Mouse (Mus musculus) liver, embryonic 14.5 days (tissue): Measurements from ENCODE around the gene Gtf2e1. TPM values are rescaled to one million over a fixed set of nuclear protein-coding genes. Genes with fewer than 3 reads are reported as not detected.

ENCODE experiments used
- ATAC-seq: fragments of 200-750 bp; cut with Nextera tagmentation; 2 replicates; pipeline ENCODE4 v1.8.0; 2017; ENCODE audit warnings: moderate number of reproducible peaks, mild to moderate bottlenecking, moderate library complexity; ENCODE audit not compliant: insufficient read depth
- DNase-seq, 3 experiments: peaks; one replicate each; pipeline ENCODE4 v3.0.0-alpha.2; 2012 to 2013; ENCODE audit warnings: low read depth in 3 of 3, low spot score in 3 of 3
- H3K27ac ChIP-seq: fragments of 300-500 bp; sonication (generic); 2 replicates; pipeline ENCODE4 v1.5.1; 2014; ENCODE audit warnings: moderate library complexity, mild to moderate bottlenecking, control low read depth, inconsistent platforms
- H3K27me3 ChIP-seq: fragments of 300-500 bp; sonication (generic); 2 replicates; pipeline ENCODE4 v1.6.1; 2014; ENCODE audit warnings: mild to moderate bottlenecking, low read length, moderate library complexity; ENCODE audit not compliant: control insufficient read depth, insufficient read depth
- H3K36me3 ChIP-seq: fragments of 300-500 bp; sonication (generic); replicated peaks from 2 replicates; pipeline ENCODE4 v1.6.1; 2014; ENCODE audit warnings: low read depth; ENCODE audit not compliant: control insufficient read depth, insufficient read depth
- H3K4me1 ChIP-seq, 2 experiments: fragments of 200-500 bp in 1 of 2; fragments of 300-500 bp in 1 of 2; sonication (generic) in 1 of 2; replicated peaks; 2 replicates each; pipeline ENCODE4 v1.6.1; 2012 to 2014; ENCODE audit warnings: antibody characterized with exemption in 1 of 2, inconsistent platforms in 1 of 2, low read length in 1 of 2; ENCODE audit not compliant: control insufficient read depth in 2 of 2, insufficient read depth in 2 of 2
- H3K4me2 ChIP-seq: fragments of 300-500 bp; sonication (generic); 2 replicates; pipeline ENCODE4 v1.6.1; 2014; ENCODE audit warnings: low read depth, mild to moderate bottlenecking, control low read depth, moderate library complexity
- H3K4me3 ChIP-seq, 2 experiments: fragments of 200-500 bp in 1 of 2; fragments of 300-500 bp in 1 of 2; sonication (generic) in 1 of 2; 2 replicates each; pipeline ENCODE4 v1.5.1; 2012 to 2014; ENCODE audit warnings: low read depth in 2 of 2, low read length in 2 of 2, mild to moderate bottlenecking in 2 of 2, control low read depth in 1 of 2, inconsistent platforms in 1 of 2, moderate library complexity in 1 of 2; ENCODE audit not compliant: insufficient read depth in 1 of 2
- H3K9ac ChIP-seq: fragments of 300-500 bp; sonication (generic); replicated peaks from 2 replicates; pipeline ENCODE4 v1.6.1; 2014; ENCODE audit warnings: mild to moderate bottlenecking, control low read depth, moderate library complexity
- H3K9me3 ChIP-seq: fragments of 300-500 bp; sonication (generic); 2 replicates; pipeline ENCODE4 v1.6.1; 2016; ENCODE audit warnings: low read length, mixed read lengths; ENCODE audit not compliant: control insufficient read depth
- CTCF ChIP-seq: IDR thresholded peaks from 2 replicates; pipeline ENCODE4 v1.5.1; 2016; ENCODE audit warnings: antibody characterized with exemption, low read depth, control low read depth
- EP300 ChIP-seq: IDR thresholded peaks from 2 replicates; pipeline ENCODE4 v1.6.1; 2016; ENCODE audit warnings: antibody characterized with exemption, low read depth
- WGBS: fragments of 180-500 bp; shearing (Covaris S2); extraction: QIAGEN DNeasy Blood & Tissue Kit; methylation state at CpG from one replicate; pipeline ENCODE4 v1.1.7; 2014; ENCODE audit not compliant: insufficient replicate concordance; 5-methylcytosine and 5-hydroxymethylcytosine counted together
- polyA plus RNA-seq, 2 experiments: library from polyadenylated mRNA; depleted of rRNA in 1 of 2; stranded (reverse) in 1 of 2; unstranded in 1 of 2; fragments of >200 nt; fragmentation: Nextera tagmentation in 1 of 2; extraction: Ambion mirVana in 1 of 2; gene quantifications; 2 replicates each; pipeline versions ENCODE4 v1.2.1 to v1.2.3; 2012 to 2014

Gtf2e1 gene
- polyA plus RNA-seq, 2 experiments = 6.6 to 8.6 TPM

DNA sequence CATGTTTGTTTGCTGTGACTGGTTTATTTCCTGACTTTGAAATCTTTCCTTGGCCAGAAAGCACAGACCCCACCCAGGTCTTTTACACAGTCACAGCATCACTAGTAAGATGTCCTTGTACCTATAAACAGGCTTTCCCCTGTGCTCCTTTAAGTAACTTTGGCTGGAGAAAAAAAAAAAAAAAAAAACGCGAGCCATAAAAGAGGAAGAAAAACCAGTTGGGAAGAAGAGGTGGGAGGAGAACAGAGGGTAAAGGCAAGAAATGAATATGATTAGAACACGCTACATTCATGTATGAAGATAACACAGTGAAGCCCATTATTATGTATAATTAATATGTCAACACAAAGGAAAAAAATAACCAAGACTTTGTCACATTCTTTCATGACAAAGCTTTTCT is 35.7 kb upstream of the Gtf2e1 start:
- no peaks in the 10 kb centered on the region for H3K36me3 ChIP-seq
- TF ChIP-seq CTCF = no peak
- no peak for TF ChIP-seq EP300
- H3K4me3 ChIP-seq = no peak overlapping the region
- no peak for ATAC-seq
- no peaks in the 10 kb centered on the region for H3K27me3 ChIP-seq
- no peak overlapping the region for H3K4me2 ChIP-seq
- no peak overlapping the region for H3K9ac ChIP-seq
- H3K4me1 ChIP-seq = peaks cover 0 to 7% of the 10 kb centered on the region in 2 experiments; a peak in 1 of 4 replicates
- H3K27ac ChIP-seq = no peak overlapping the region
- H3K9me3 ChIP-seq = no peaks in the 10 kb centered on the region
- 34% methylated on average over 3 of the region's 3 CpGs for WGBS
- no peak for DNase-seq

GRCm38 (mm10) chr16:37573061-37573460 is 33.5 kb upstream of the Gtf2e1 start:
- WGBS = 92% methylated on average over 5 of the region's 5 CpGs
- TF ChIP-seq EP300 = no peak
- TF ChIP-seq CTCF = peak; percentile 40
- no peak overlapping the region for H3K27ac ChIP-seq
- H3K9me3 ChIP-seq = no peaks in the 10 kb centered on the region
- H3K4me3 ChIP-seq = no peak overlapping the region
- H3K4me2 ChIP-seq = no peak overlapping the region
- no peaks in the 10 kb centered on the region; a peak in 1 of 4 replicates for H3K4me1 ChIP-seq
- no peak overlapping the region for H3K9ac ChIP-seq
- H3K27me3 ChIP-seq = no peaks in the 10 kb centered on the region
- no peaks in the 10 kb centered on the region for H3K36me3 ChIP-seq
- DNase-seq = no peak
- no peak for ATAC-seq

DNA sequence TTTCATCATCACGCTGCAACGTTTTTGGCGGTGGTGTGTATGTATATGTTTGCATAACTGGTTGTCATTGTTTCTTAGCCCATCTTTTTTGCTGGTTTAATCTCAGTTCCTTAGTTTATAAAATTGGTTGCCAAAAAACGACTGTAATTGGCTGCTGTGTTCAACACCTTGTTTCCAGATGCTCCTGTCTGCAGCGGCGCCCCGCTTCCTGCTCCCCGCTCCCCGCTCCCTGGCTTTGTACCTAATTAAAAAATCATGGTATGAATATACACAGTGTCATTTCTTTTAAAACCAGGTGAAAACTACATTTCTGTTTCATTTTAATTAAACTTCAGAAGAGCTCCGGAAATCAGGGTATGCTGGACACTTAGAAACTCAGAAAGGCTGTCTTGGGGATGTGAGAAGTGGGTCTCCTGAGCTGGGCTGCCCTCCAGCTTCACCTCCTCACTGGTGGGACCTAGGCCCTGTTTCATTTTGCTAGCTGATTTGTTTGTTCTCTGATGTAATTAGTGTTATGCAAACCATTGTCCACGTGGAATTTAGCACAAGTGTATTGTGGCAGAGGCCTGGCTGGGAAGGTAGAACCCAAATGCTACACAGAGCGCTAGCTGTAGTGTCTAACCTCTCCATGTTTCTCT is 32.6 kb upstream of the Gtf2e1 start:
- Histone ChIP-seq H3K4me2 (no peak overlapping the region), H3K9me3 (no peaks in the 10 kb centered on the region), H3K4me3 (no peak overlapping the region), H3K9ac (no peak overlapping the region), H3K27me3 (no peaks in the 10 kb centered on the region), H3K36me3 (no peaks in the 10 kb centered on the region), H3K27ac (no peak overlapping the region), H3K4me1 (peaks cover 0 to 1% of the 10 kb centered on the region in 2 experiments; a peak in 1 of 4 replicates)
- WGBS = 86% methylated on average over 12 of the region's 12 CpGs
- no peak for DNase-seq
- no peak for TF ChIP-seq EP300
- TF ChIP-seq CTCF = no peak
- no peak for ATAC-seq

DNA sequence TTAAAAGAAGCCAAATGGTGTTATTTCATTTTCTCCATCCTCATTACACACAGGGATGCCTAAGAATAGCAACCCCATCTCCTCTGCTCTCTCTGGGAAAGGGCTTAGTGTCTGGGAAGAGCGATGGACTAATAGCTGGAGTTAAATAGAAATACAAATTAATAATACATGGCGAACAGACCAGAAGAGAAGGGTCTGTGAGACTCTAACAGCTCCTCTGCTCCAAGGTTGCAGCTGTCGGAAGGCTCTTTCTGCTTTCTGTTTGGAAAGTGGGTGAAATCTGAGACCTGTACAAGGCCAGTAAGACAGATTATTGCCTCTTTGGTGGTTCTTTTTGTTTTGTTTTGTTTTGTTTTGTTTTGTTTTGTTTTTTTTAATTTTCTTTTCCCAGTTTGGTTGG is 32.0 kb upstream of the Gtf2e1 start:
- H3K27ac ChIP-seq = no peak overlapping the region
- no peak overlapping the region for H3K4me3 ChIP-seq
- no peak for TF ChIP-seq EP300
- TF ChIP-seq CTCF = no peak
- ATAC-seq (no peak), DNase-seq (no peak)
- H3K4me2 ChIP-seq = no peak overlapping the region
- peaks cover 0 to 3% of the 10 kb centered on the region in 2 experiments; a peak in 1 of 4 replicates for H3K4me1 ChIP-seq
- no peaks in the 10 kb centered on the region for H3K36me3 ChIP-seq
- H3K9me3 ChIP-seq = no peaks in the 10 kb centered on the region
- no peaks in the 10 kb centered on the region for H3K27me3 ChIP-seq
- H3K9ac ChIP-seq = no peak overlapping the region
- 72% methylated on average over 3 of the region's 3 CpGs for WGBS

DNA sequence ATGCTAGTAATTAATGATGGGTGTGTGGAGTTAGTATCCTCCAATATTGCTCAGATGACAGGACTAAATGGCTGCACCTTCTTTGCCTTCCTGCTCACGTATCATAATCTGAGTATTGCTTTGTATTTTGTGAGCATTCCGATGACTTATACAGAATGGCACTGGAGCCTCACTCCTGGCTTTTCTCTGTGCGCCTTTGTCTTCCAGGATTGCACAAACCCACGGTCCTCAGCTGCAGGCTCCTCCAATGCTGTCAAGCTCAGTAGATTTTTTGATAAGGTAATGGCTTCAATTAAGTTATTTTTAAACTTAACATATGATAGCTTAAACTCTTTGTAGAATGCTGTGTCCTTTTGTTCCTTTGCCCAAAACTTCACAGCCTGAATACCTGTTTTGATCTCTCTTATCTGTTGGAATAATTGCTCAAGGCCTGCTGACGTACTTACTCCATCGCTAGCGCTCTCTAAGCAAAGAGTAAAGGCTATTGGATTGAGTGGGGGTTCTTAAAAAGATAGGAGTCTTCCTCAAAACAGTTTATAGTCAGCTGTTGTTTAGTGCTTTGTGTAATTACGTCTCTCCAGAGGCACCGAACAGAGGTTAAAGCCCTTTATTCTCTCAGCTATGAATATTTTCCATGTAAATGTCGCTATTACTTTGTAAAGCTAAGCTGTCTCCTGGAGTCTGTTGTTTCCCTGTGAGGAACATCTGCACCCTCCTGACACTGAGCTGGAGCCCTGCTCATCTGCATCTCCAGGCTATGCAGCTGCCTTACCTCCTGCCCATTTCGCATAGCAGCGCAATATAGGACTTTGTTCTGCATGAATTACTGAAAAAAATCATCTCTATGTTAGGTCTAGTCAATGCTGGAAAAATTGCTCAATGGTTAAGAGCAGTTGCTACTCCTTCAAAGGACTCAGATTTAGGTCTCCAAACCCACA is 27.8 kb upstream of the Gtf2e1 start:
- H3K4me1 ChIP-seq = 0 out of 4 replicates have a peak, but pooled peaks cover 2 to 3% of the 10 kb centered on the region in 2 experiments
- no peak overlapping the region for H3K9ac ChIP-seq
- no peak for DNase-seq
- TF ChIP-seq EP300 (no peak), CTCF (no peak)
- no peak overlapping the region for H3K27ac ChIP-seq
- H3K4me3 ChIP-seq = no peak overlapping the region
- ATAC-seq = no peak
- H3K9me3 ChIP-seq = no peaks in the 10 kb centered on the region
- H3K27me3 ChIP-seq = no peaks in the 10 kb centered on the region
- 80% methylated on average over 12 of the region's 12 CpGs for WGBS
- H3K4me2 ChIP-seq = no peak overlapping the region
- H3K36me3 ChIP-seq = no peaks in the 10 kb centered on the region; the same call in 1 of the 2 replicates
